Mouse (Mus musculus) frontal cortex, adult 2 months (tissue): Measurements from ENCODE around the gene Crbn. TPM values are rescaled to one million over a fixed set of nuclear protein-coding genes. Genes with fewer than 3 reads are reported as not detected.

ENCODE experiments used
- DNase-seq, 2 experiments: peaks; one replicate each; pipeline ENCODE4 v3.0.0; 2022; ENCODE audit warnings: low spot score in 1 of 2; ENCODE audit errors: extremely low spot score in 1 of 2
- polyA plus RNA-seq: library from polyadenylated mRNA; depleted of rRNA; stranded (reverse); fragments of >200 nt; gene quantifications from 2 replicates; pipeline ENCODE4 v1.2.3, GENCODE M21; 2012; rRNA removed

Crbn gene
- polyA plus RNA-seq, result 36.5 and 45.5 TPM in 2 replicates

- peak; percentile 77 to 94 for DNase-seq
Observed at GRCm38 (mm10) chr6:106799333-106800226, at the start of gene Crbn. Gene Crbn (minus strand): TSS chr6:106800077.

GRCm38 (mm10) chr6:106840181-106840580 lies 40.3 kb upstream of the Crbn start:
- no peak for DNase-seq

- DNase-seq, result no peak
Observed at GRCm38 (mm10) chr6:106838053-106838452, 38.2 kb upstream of the Crbn start.

DNA sequence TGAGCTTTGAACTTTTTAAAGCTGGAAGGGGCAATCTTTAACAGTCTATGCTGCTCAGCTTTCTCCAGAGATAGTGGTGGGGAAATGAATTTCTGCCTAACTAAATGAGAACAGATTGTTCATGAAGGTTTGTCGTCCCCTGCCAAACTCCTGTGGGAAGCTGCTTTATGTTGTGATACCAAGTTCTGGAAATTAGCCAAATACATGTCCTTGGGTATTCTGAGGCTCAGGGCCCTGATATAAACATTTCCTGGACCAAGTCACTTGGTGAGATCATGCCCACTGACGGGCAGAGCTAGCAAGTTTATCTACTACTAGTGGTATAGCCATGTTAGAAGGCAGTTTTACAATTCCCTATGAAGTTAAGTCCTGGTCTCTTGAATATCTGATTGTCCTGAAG lies 35.4 kb upstream of the Crbn start:
- DNase-seq, result no peak

GRCm38 (mm10) chr6:106822329-106822728 lies 22.5 kb upstream of the Crbn start:
- DNase-seq, result peak in 1 of 2 experiments; percentile 77

- DNase-seq, result no peak
Observed at GRCm38 (mm10) chr6:106820566-106820965, 20.7 kb upstream of the Crbn start.

DNA sequence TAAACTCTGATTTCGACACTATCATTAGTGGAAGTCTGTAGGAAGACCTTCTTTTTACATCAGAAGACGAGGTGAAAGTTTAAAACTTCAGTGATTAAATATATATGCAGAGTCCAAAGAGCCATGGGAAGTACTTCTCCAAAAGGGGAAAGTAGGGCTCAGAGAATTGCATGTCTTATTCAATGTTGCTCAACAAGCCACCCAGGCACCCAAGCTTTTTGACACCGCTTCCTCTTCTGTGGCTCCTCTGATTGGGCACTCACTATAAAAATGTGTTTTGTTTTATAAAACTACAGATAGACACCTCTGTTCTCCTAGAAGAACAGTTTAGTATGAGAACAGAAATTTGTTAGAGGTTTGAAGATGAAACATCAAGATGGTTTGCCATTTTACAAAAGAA lies 20.0 kb upstream of the Crbn start:
- DNase-seq, result no peak

DNA sequence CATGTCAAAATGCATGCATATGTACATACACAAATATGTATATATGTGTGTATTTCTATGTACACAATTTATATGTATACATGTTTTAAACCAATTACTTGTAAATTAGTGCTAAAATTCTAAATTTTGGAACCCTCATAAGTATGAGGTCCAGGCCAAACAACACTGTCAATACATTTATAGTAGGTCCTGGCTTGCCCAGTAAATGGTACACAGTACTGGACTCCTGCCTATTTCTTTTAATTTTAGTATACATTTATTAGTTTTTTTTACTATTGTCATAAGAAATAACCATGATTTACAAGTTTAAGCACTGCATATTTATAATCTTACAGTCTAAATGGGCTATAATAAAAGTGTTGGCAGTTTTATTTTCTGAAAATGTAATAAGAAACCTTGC lies 19.4 kb upstream of the Crbn start:
- DNase-seq, result no peak

DNA sequence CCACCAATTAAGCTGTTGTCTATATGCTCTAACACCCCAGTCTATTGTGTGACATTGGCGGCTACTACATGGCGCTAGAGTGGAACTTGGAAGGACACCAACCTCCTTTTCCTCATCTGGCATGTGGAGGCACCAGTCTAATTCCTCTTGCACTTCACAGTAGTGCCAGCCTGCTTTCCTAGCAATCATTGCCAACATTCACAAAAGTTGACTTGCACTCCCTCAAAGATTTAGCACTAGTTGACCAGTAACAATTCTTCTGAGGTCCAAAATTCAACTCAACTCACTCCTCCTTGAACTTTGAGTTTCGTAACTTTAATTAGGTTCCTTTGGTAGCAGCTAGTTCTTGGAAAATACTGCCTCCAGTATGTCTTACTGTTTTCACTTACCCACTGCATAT lies 10.8 kb upstream of the Crbn start:
- DNase-seq, result no peak

GRCm38 (mm10) chr6:106809161-106809560 lies 9.3 kb upstream of the Crbn start:
- no peak for DNase-seq

GRCm38 (mm10) chr6:106804904-106805303 lies 5.0 kb upstream of the Crbn start:
- DNase-seq, result peak; percentile 20 to 60

GRCm38 (mm10) chr6:106800227-106800557 lies 315 bp upstream of the Crbn start:
- DNase-seq, result no peak

DNA sequence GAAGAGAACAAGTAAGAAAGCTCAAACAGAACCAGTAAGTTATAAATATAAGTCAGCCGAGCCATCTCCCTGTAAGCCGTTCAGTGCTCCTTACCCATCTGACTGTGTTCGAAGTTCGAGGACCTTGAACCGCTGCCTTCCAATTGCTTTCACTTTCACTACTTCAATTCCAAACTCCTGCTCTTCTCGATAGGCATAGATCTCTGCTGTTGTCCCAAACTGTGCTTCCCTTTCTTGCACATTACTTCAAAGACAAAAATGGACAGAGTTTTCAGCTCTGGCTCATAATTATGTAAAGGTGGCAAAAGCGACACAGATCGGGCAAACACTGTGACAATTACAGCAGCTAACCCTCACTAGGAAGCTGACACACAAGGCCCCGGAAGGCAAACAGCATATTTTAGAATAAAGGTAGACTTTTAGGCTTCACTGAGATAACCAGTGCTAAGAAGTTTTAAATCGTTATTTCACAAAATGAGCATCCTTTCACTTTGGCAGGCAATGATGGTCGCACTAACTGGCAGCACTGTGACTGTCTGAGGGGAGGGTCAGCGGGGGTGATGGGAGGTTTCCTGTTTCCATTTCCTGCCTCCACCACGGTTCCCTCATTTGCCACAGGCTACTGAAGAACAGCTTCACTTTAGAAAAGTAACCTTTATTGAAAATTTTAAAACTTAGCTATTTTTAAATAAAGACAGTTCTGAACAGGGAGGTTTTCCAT lies 5.6 kb downstream of the Crbn start:
- DNase-seq, result no peak

DNA sequence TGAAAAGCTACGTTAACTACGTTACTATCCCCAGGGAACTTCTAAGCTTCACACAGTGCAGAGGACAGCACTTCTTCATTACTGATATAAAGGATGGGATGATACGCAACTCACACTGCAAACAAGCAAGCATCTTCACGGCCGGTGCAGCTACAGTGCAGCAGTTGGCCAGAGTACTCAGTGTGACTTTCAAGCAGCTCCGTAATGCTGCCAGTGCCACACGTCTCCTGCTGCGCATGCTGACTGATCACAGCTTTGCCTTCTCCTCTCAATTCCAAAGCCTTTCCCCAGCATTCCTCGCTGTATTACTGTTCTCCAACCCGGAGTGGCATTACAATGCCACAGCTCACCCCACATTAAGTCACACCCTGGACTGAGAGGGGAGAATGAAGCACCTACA lies 6.3 kb downstream of the Crbn start:
- DNase-seq, result no peak

DNA sequence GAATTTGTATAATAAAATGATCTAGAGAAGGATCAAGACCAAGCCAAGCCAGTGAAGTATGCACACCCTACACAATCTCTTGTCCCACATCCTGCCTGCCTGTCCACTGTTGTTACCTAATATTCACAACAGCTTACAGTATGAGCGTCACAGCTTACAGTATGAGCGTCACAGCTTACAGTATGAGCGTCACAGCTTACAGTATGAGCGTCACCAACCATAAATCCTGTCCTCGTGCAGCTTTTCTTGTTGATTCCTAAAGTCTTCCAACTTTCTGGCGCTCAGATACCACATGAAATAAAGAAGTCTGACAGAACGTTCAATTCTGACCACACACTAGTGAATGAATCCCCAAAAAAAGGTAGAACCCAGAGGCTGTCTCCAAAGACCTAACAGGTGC lies 6.8 kb downstream of the Crbn start:
- no peak for DNase-seq

GRCm38 (mm10) chr6:106792486-106792885 lies 7.4 kb downstream of the Crbn start:
- no peak for DNase-seq

GRCm38 (mm10) chr6:106791429-106791828 lies 8.4 kb downstream of the Crbn start:
- DNase-seq, result no peak

- no peak for DNase-seq
Observed at GRCm38 (mm10) chr6:106787138-106787537, 12.7 kb downstream of the Crbn start.

DNA sequence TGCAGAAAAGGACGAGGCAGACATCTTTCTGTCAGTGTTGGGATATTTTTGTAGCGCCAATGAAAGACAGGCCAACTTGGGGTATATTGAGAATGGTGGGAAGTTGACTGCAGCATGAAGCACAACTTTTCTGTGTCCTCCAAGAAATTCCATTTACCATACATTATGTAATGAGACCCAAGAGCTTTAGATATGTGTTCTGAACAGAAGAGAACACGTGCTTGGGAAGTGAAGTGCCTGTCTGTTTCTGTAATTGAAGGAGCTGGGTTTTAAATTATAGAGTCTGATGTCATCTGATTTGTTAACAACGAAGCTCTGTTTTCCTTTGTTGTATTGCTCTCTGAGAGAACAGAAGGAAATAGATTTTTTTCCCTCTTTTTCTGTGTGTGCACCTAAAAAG lies 29.8 kb downstream of the Crbn start:
- DNase-seq, result no peak

- DNase-seq, result no peak
Observed at GRCm38 (mm10) chr6:106769290-106769866, 30.5 kb downstream of the Crbn start.

DNA sequence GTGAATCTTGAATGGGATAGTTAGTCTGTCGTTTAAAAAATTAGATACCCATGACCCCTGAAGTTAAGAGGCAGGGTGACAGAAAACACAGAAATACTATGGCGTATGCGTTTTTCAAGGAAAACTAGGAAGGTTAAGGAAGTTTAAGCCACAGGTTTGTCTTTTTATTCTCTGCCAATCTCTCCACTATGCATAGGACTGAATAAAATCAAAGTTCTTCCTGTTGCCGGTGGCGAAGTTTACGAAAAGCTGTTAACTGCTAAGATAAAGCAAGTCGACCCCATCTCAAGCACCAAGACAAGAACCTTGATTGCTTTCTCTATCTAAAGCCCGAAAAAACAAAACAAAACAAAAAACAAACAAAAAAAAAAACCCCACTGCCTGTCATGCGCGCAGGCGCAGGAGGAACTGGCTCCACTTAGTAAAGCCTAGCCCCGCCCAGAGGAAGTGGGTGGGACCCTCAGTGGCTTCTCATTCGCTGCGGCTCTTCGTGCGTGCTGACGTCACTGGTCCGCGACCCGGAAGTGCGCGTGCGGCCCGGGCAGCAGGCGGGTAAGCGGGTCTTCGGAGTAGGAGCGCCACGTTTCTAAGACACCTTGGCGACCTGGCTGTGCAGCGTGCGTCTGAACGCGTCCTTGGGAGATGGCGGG lies 31.1 kb downstream of the Crbn start, which contains the start of gene Trnt1:
Gene Trnt1, plus strand, starts transcription at position 481 of the 650 bp plus-strand sequence.
- peak; percentile 95 to 98 for DNase-seq
